Mouse (Mus musculus) midbrain, embryonic 13.5 days (tissue): ENCODE measurements around the gene Pecam1. TPM values are rescaled to one million over a fixed set of nuclear protein-coding genes. Genes with fewer than 3 reads are reported as not detected.
A peak's percentile ranks its signal among the peaks of the same experiment; 100 is the strongest.

Experiments
- ATAC-seq: fragments of 200-750 bp; cut with Nextera tagmentation; 2 replicates; pipeline ENCODE4 v1.8.0; 2017; ENCODE audit warnings: mild to moderate bottlenecking, moderate TSS enrichment, moderate library complexity
- H3K27ac ChIP-seq: fragments of 300-500 bp; sonication (generic); 2 replicates; pipeline ENCODE4 v1.5.1; 2015; ENCODE audit warnings: inconsistent platforms, mild to moderate bottlenecking, moderate library complexity
- H3K27me3 ChIP-seq: fragments of 300-500 bp; sonication (generic); 2 replicates; pipeline ENCODE4 v1.6.1; 2015; ENCODE audit warnings: mild to moderate bottlenecking, inconsistent platforms
- H3K36me3 ChIP-seq: fragments of 300-500 bp; sonication (generic); 2 replicates; pipeline ENCODE4 v1.6.1; 2015; ENCODE audit warnings: mild to moderate bottlenecking, inconsistent platforms
- H3K4me1 ChIP-seq: fragments of 300-500 bp; sonication (generic); replicated peaks from 2 replicates; pipeline ENCODE4 v1.6.1; 2015; ENCODE audit warnings: inconsistent platforms
- H3K4me2 ChIP-seq: fragments of 300-500 bp; sonication (generic); replicated peaks from 2 replicates; pipeline ENCODE4 v1.6.1; 2015; ENCODE audit warnings: moderate library complexity, mild to moderate bottlenecking, inconsistent platforms
- H3K4me3 ChIP-seq: fragments of 300-500 bp; sonication (generic); replicated peaks from 2 replicates; pipeline ENCODE4 v1.5.1; 2015; ENCODE audit warnings: mild to moderate bottlenecking, inconsistent platforms
- H3K9ac ChIP-seq: fragments of 300-500 bp; sonication (generic); replicated peaks from 2 replicates; pipeline ENCODE4 v1.6.1; 2015; ENCODE audit warnings: mild to moderate bottlenecking, inconsistent platforms
- H3K9me3 ChIP-seq: fragments of 300-500 bp; sonication (generic); 2 replicates; pipeline ENCODE4 v1.6.1; 2016; ENCODE audit warnings: mild to moderate bottlenecking, inconsistent platforms
- WGBS: fragments of 180-500 bp; shearing (Covaris S2); methylation state at CpG from one replicate; pipeline ENCODE4 v1.1.7; 2015; 5-methylcytosine and 5-hydroxymethylcytosine counted together
- polyA plus RNA-seq: library from polyadenylated mRNA; unstranded; fragments of >200 nt; fragmentation: Nextera tagmentation; extraction: Ambion mirVana; gene quantifications from 2 replicates; pipeline ENCODE4 v1.2.1, GENCODE M21; 2015

The Pecam1 gene
- 14.1 and 15.8 TPM in 2 replicates for polyA plus RNA-seq

DNA sequence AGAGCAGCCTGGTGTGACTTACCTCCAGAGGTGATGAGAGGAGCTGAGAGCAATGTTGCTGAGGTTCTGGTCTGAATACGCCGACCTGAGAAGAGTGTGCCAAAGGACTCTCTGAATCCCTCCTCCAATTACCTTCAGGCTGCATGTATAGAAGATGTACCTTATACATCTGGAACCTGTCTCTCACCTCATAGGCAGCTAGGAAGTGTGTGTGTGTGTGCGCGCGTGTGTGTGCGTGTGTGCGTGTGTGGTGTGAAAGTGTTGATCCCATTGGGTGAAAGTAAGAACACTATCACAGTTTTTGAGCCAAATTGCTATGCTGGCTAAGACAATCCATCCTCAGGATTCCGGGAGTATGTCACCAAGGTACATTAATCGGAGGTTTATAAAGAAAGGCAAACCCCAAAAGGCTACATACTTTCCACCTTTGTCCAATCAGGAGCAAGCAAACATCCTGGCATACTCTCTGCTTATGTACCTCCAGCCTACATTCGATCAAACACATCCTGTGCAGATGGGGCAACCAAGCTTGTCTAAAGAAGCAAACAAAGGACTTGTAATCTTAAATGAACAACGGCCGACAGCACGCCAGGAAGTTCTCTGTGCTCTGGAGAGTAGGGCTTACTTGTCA lies at the start of gene Pecam1:
Pecam1 (minus strand) TSS at position 508 of the 631 bp plus-strand sequence.
- Histone ChIP-seq H3K27ac (no peak within 1 kb of the TSS), H3K27me3 (no peaks in the 10 kb centered on the region), H3K9ac (no peak within 1 kb of the TSS), H3K9me3 (peaks cover 7% of the 10 kb centered on the region; the same call in 1 of the 2 replicates), H3K4me1 (no peaks in the 10 kb centered on the region), H3K36me3 (no peaks in the 10 kb centered on the region), H3K4me2 (no peak within 1 kb of the TSS), H3K4me3 (no peak within 1 kb of the TSS)
- WGBS, result 90% methylated on average over 13 of the region's 13 CpGs
- ATAC-seq, result no peak

DNA sequence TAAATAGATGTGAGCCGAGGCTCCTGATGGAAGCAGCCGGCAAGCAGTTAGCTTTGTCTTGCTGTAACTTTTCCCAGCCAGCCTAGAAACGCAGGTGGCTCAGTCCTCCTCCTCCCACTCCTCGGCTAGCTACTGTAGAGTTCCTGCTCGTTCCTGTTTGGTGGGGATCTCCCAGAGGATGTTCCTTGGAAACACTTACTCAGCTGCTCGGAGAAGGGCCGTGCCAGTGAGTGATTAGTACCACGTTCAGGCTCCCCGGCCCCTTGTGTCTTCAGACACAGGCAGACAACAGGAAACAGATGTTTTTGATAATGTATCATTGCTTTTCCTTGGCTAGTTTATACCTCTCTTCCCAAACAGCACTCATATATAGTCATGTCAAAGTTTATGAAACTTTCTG lies 45.3 kb upstream of the Pecam1 start:
- WGBS, result 78% methylated on average over 9 of the region's 9 CpGs
- no peak for ATAC-seq
- Histone ChIP-seq H3K36me3 (peaks cover 74% of the 10 kb centered on the region), H3K9me3 (peaks cover 6% of the 10 kb centered on the region; the same call in 1 of the 2 replicates), H3K27ac (no peak overlapping the region), H3K4me1 (peaks cover under 1% of the 10 kb centered on the region), H3K4me2 (no peak overlapping the region), H3K9ac (no peak overlapping the region), H3K4me3 (no peak overlapping the region), H3K27me3 (no peaks in the 10 kb centered on the region)

DNA sequence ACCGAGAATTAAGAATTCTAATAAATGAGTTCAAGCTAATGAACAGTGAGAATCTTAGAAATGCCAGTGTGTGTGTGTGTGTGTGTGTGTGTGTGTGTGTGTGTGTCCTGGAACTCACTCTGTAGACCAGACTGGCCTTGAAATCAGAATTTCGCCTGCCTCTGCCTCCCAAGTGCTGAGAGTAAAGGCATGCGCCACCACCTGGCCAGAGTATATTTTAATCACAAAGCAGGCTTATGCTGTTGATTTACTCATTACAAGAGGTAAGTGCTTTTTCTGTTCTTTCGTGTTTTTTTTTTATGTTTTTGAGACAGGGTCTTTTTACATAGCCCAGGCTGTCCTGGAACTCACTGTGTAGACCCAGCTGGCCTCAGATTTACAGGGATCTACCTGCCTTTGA lies 43.4 kb upstream of the Pecam1 start:
- H3K4me3 ChIP-seq, result no peak overlapping the region
- H3K27me3 ChIP-seq, result no peaks in the 10 kb centered on the region
- peaks cover 57% of the 10 kb centered on the region for H3K36me3 ChIP-seq

DNA sequence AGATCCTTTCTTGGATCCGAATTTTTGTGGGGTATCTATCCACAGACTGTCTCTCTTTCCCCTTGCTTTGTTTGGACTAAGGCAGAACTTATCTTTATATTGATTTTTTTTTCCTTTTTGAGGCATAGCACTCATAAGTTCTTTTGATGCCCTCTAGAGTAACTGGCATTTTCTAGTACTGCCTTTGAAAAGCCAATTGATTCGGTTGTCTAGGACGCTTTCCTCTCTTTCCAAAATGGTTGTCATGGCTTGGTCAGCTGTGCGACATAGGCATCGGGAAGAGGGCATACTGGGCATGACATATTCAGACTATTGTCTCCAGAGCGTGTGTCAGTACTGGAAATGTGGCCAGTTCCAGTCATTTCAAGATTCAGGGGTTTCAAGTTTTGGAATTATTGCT lies 39.2 kb upstream of the Pecam1 start:
- H3K4me3 ChIP-seq, result peak overlapping the region; percentile 98
- peak overlapping the region; percentile 76 for H3K4me2 ChIP-seq
- WGBS, result under 1% methylated on average over 6 of the region's 6 CpGs
- peaks cover 32% of the 10 kb centered on the region for H3K4me1 ChIP-seq
- peaks cover 36% of the 10 kb centered on the region for H3K36me3 ChIP-seq
- H3K9ac ChIP-seq, result peak overlapping the region; percentile 100
- no peaks in the 10 kb centered on the region for H3K9me3 ChIP-seq
- peak; percentile 12; the same call in 1 of the 2 replicates for ATAC-seq
- H3K27ac ChIP-seq, result peak overlapping the region; percentile 99
- no peaks in the 10 kb centered on the region for H3K27me3 ChIP-seq

More for the DNA sequence above, 43.4 kb upstream of the Pecam1 start:
- WGBS, result 70% methylated on average over 4 of the region's 4 CpGs
- Histone ChIP-seq H3K9ac (no peak overlapping the region), H3K9me3 (peaks cover 6% of the 10 kb centered on the region; the same call in 1 of the 2 replicates), H3K4me2 (no peak overlapping the region), H3K27ac (no peak overlapping the region), H3K4me1 (peaks cover 11% of the 10 kb centered on the region)
- no peak for ATAC-seq

DNA sequence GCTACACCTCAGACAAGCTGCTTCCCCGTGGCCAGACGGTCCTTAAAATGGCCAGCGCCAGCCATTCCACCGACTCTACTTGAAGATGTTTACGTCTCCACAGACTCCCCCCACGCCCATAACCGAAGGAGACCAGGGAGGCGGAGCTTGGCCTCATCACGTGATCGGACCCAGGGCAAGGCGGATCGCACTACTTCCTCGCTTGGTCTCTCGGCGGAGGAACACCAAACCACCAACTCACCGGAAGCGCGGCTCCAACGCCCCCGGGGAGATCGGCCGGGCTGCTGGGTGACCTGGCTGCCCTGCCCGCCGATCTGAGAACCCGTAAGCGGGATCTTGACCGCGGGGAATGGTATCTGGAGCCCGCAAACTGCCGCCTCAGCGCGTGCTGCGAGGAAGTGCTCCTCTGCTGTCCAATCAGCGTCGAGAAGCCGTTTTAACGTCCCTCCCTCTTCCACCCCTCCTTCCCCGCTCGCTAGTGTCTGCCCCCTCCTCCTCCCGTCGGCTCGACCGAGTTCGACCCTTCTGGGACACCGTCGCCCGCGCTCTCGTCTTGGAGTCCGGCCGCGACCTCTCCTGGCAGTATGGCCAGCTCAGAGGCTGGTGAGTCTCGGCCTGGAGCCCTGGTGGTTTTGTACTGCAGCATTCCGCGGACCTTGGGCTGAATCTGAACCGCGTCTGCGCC lies 38.5 kb upstream of the Pecam1 start, which contains the start of the genes Ddx5 and Cep95:
Ddx5 (minus strand) TSS at position 411 of the 685 bp plus-strand sequence.
Cep95 (plus strand) TSS at position 478 of the 685 bp plus-strand sequence.
- H3K4me1 ChIP-seq, result peaks cover 36% of the 10 kb centered on the region
- peak within 1 kb of the TSS; percentile 98 for H3K4me3 ChIP-seq
- under 1% methylated on average over 58 of the region's 58 CpGs for WGBS
- H3K27me3 ChIP-seq, result no peaks in the 10 kb centered on the region
- peak within 1 kb of the TSS; percentile 100 for H3K9ac ChIP-seq
- H3K27ac ChIP-seq, result peak within 1 kb of the TSS; percentile 99
- peak; percentile 91 for ATAC-seq
- H3K9me3 ChIP-seq, result no peaks in the 10 kb centered on the region
- H3K36me3 ChIP-seq, result peaks cover 37% of the 10 kb centered on the region
- H3K4me2 ChIP-seq, result peak within 1 kb of the TSS; percentile 76

DNA sequence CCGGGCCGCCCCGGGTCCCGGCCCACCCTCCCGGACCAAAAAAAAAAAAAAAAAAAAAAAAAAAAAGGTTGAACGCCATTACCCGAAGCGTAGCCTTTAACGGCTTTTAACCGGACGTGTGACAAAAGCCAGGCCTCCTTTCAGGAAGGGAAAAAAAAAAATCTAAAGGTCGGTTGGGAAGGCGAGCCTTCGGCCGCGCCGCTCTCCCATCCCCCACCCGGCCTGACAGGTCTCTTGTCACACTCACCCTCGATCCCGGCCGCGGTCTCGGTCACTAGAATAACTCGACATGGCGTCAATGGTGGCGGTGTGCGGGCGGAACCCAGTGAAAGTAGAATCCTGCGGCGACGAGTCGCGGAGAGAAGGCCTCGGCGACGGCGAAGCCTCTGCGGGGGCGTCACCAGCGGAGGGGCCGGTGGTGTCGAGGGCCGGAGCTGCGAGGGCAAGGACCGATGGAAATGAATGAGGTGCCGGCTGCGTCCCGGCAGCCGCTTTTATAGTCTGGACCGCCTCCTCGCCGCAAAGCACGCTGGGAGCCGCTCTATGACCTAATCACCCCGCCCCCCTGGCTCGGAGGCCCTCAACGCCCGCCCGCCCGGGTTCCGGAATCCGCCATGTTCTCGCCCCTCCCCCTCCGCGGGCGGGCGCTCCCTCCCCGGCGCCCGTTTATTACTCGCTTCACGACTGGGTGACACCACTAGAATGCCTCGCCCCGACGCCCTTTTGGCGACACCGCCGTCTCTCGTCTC lies 37.8 kb upstream of the Pecam1 start:
- Histone ChIP-seq H3K27ac (peak overlapping the region; percentile 99), H3K36me3 (peaks cover 39% of the 10 kb centered on the region), H3K4me3 (peak overlapping the region; percentile 98), H3K9me3 (no peaks in the 10 kb centered on the region), H3K27me3 (no peaks in the 10 kb centered on the region), H3K4me2 (peak overlapping the region; percentile 76), H3K4me1 (peaks cover 36% of the 10 kb centered on the region), H3K9ac (peak overlapping the region; percentile 100)
- ATAC-seq, result peak; percentile 59
- under 1% methylated on average over 74 of the region's 79 CpGs for WGBS

DNA sequence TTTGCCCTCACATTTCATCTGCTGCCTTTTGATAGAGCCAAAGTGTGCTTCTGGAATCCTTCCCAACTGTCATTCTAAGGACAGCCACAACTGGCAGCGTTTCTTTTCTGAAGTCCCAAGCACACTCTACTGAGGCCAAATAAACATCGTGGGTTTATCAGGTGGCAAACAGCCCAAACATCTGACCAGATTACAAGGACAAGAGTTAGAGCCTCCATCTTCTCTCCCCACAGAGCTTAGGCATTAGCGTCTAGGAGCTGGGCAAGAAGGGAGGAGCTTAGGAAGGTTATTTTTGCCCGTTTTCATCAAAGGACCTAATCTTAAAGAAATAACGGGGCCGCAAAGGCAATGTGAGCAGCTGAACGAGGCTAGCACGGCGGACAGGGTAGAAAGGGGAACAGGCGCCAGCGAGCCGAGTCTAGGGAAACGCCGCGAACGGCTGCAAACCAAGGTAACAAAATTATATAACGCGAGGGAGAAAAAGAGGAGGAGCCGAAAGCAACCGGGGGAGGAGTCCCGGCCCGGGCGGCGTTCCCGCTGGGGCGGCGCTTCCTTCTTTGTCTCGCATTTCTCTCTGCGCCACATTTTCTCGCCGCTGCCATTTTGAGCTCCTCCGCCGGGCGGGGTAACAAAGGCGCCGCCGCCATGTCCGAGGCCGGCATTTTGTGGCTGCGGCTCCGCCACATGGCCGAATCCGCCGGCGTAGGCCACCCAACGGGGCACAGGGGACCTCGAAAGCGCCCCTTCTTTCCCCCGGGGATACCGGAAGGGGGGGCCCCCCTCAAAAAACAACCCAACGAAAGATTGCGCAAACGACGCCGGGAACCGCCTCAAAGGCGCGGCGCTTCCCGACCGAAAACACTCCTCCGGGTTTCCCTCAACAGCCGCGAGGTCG lies 37.0 kb upstream of the Pecam1 start:
- H3K27me3 ChIP-seq, result no peaks in the 10 kb centered on the region
- peaks cover 39% of the 10 kb centered on the region for H3K36me3 ChIP-seq
- H3K9ac ChIP-seq, result peak overlapping the region; percentile 100
- ATAC-seq, result peak; percentile 21
- no peaks in the 10 kb centered on the region for H3K9me3 ChIP-seq
- peaks cover 40% of the 10 kb centered on the region for H3K4me1 ChIP-seq
- H3K4me3 ChIP-seq, result peak overlapping the region; percentile 98
- peak overlapping the region; percentile 60 for H3K4me2 ChIP-seq
- under 1% methylated on average over 61 of the region's 65 CpGs for WGBS
- H3K27ac ChIP-seq, result peak overlapping the region; percentile 99

DNA sequence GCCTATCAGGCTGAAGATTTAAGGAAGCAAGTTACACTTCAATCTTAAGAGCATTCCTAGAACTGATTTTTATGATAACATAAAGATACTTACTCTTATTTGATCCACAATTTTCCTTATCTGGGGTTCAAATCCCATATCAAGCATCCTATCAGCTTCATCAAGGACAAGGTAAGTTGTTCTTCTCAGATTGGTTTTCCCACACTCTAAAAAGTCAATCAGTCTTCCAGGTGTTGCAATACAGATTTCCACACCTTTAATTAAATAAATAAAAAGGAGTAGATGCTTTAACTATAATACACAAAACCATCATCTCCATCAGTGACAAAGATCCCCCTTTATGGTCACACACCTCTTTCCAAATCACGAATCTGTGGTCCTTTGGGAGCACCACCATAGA lies 34.6 kb upstream of the Pecam1 start:
- H3K4me1 ChIP-seq, result peaks cover 37% of the 10 kb centered on the region
- peak overlapping the region; percentile 60 for H3K4me2 ChIP-seq
- peaks cover 56% of the 10 kb centered on the region for H3K36me3 ChIP-seq
- H3K27ac ChIP-seq, result no peak overlapping the region
- peak overlapping the region; percentile 98 for H3K4me3 ChIP-seq
- no peaks in the 10 kb centered on the region for H3K27me3 ChIP-seq
- H3K9me3 ChIP-seq, result no peaks in the 10 kb centered on the region
- H3K9ac ChIP-seq, result no peak overlapping the region
- ATAC-seq, result no peak
- WGBS, result 78% methylated on average over 1 of the region's 1 CpGs

DNA sequence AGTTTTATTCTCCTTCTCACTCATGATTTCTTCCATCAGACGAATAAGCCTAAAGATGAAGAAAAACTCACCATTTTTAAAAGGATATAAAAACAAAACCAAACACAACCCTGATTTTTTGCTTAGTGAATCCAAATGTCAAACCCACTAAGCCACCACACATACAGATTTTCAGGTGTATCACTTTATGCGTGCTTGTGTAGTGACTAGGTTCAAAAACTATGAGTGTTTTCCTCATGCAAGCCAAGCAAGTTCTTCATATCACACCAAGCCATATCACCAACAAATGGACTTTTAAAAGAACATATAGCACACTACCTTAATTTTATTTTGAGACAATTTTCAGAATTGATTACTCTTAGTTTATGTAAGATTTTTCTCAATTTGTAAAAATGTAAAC lies 34.0 kb upstream of the Pecam1 start:
- Histone ChIP-seq H3K4me1 (peaks cover 36% of the 10 kb centered on the region), H3K4me3 (no peak overlapping the region), H3K4me2 (no peak overlapping the region), H3K36me3 (peaks cover 60% of the 10 kb centered on the region), H3K9ac (no peak overlapping the region), H3K27ac (no peak overlapping the region), H3K9me3 (no peaks in the 10 kb centered on the region), H3K27me3 (no peaks in the 10 kb centered on the region)
- 92% methylated on average over 2 of the region's 2 CpGs for WGBS
- no peak for ATAC-seq

DNA sequence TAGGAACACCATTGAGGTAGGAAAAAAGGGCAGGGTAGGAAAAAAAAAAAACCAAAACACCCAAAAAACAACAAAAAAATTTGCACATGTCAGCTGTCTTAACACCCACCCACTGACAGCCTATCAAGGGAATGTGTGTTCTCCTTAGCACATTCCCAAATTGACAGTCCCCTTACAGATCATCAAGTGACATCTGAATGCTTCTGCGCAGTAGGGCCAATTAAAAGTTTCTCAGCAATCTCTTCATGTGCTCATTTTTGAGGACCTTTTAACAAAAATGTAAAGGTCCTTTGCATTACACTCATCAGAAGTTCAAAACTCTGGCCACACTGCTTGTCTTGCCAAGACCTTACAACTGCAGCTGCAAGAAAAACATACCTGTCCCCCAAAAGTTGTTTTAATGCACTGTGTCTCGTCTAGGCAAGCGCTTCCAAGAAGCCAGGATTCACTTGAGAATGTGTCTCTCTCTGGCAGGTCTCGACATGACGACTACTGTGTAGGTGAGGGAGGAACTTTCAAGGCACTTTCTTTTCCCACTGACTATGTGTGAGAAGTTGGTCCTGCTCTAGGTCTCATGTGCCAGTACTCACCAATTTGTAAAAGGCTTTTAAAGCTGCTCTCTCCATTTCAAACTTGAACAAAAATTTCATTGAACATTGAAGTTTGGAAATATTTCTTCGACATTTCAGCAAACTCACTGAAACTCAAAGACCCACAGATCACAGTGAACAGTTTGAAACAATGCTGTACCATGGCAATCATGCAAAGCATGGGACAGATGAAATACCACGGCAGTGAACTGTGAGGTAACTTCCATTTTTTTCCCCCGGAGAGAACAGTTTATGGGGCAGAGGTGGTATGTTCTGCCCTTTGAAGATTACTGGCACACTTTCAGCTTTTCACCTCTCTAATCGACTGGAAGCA lies 32.7 kb upstream of the Pecam1 start:
- H3K27me3 ChIP-seq, result no peaks in the 10 kb centered on the region
- H3K4me2 ChIP-seq, result no peak overlapping the region
- H3K9me3 ChIP-seq, result no peaks in the 10 kb centered on the region
- no peak for ATAC-seq
- H3K27ac ChIP-seq, result no peak overlapping the region
- peaks cover 38% of the 10 kb centered on the region for H3K4me1 ChIP-seq
- H3K36me3 ChIP-seq, result peaks cover 60% of the 10 kb centered on the region
- no peak overlapping the region for H3K9ac ChIP-seq
- no peak overlapping the region for H3K4me3 ChIP-seq
- 85% methylated on average over 9 of the region's 9 CpGs for WGBS
